Mouse (Mus musculus): Measurements from ENCODE around the gene Unc119. TPM values are rescaled to one million over a fixed set of nuclear protein-coding genes. Genes with fewer than 3 reads are reported as not detected.
A peak's percentile ranks its signal among the peaks of the same experiment; 100 is the strongest.

Unc119 gene
- 5.5 and 7.2 TPM in 2 replicates for total RNA-seq (2014; rRNA removed)
- 7.7 and 12.7 TPM in 2 replicates for polyA plus RNA-seq (2012; rRNA removed)

- peak; percentile 30 for DNase-seq (ENCODE audit: extremely low read depth, low read depth, low spot score)
- Histone ChIP-seq H3K79me2 (ENCODE audit: control insufficient read depth, insufficient read depth, low read length) (no peaks in the 10 kb centered on the region), H3K9ac (ENCODE audit: low read depth, low read length) (peak within 1 kb of the TSS; percentile 91), H3K36me3 (ENCODE audit: control insufficient read depth, insufficient read depth, low read length) (peaks cover 10% of the 10 kb centered on the region), H3K27me3 (ENCODE audit: control insufficient read depth, insufficient read depth, low read length) (no peaks in the 10 kb centered on the region), H3K4me1 (ENCODE audit: control insufficient read depth, insufficient read depth, low read length) (peaks cover 14% of the 10 kb centered on the region), H3K4me3 (ENCODE audit: insufficient read depth, low read depth, low read length) (peak within 1 kb of the TSS; percentile 77), H3K27ac (replicated peaks; ENCODE audit: insufficient read depth, low read depth, low read length) (0 out of 2 replicates have a peak within 1 kb of the TSS, but pooled peaks have one; percentile 12)
- TF ChIP-seq CTCF (IDR thresholded peaks at IDR 0.05; ENCODE audit: low read depth, low read length) (no peak), POLR2A (IDR thresholded peaks at IDR 0.05; ENCODE audit: extremely low read depth, insufficient read depth, low read length) (peak; percentile 37; the same call in 1 of the 2 replicates)
- WGBS: 2% methylated on average over 65 of the region's 66 CpGs
Observed at GRCm38 (mm10) chr11:78343381-78344327, at the start of gene Unc119. Gene Unc119, plus strand, starts transcription at chr11:78343482.

- TF ChIP-seq POLR2A (IDR thresholded peaks at IDR 0.05; ENCODE audit: extremely low read depth, insufficient read depth, low read length) (no peak), CTCF (IDR thresholded peaks at IDR 0.05; ENCODE audit: low read depth, low read length) (no peak)
- H3K27ac ChIP-seq (replicated peaks; ENCODE audit: insufficient read depth, low read depth, low read length): peak overlapping the region; percentile 35
- no peak overlapping the region for H3K9ac ChIP-seq (ENCODE audit: low read depth, low read length)
- H3K36me3 ChIP-seq (ENCODE audit: control insufficient read depth, insufficient read depth, low read length): peaks cover 12% of the 10 kb centered on the region
- H3K79me2 ChIP-seq (ENCODE audit: control insufficient read depth, insufficient read depth, low read length): no peaks in the 10 kb centered on the region
- WGBS: 16% methylated on average over 6 of the region's 6 CpGs
- H3K4me3 ChIP-seq (ENCODE audit: insufficient read depth, low read depth, low read length): no peak overlapping the region
- H3K27me3 ChIP-seq (ENCODE audit: control insufficient read depth, insufficient read depth, low read length): no peaks in the 10 kb centered on the region
- DNase-seq (ENCODE audit: extremely low read depth, low read depth, low spot score): peak; percentile 92
- H3K4me1 ChIP-seq (ENCODE audit: control insufficient read depth, insufficient read depth, low read length): peaks cover 9% of the 10 kb centered on the region
Observed at GRCm38 (mm10) chr11:78294585-78294984, 48.7 kb upstream of the Unc119 start.

GRCm38 (mm10) chr11:78300917-78301316 lies 42.4 kb upstream of the Unc119 start:
- Histone ChIP-seq H3K27ac (replicated peaks; ENCODE audit: insufficient read depth, low read depth, low read length) (0 out of 2 replicates have a peak overlapping the region, but pooled peaks have one; percentile 5), H3K36me3 (ENCODE audit: control insufficient read depth, insufficient read depth, low read length) (no peaks in the 10 kb centered on the region)
- 59% methylated on average over 7 of the region's 7 CpGs for WGBS

GRCm38 (mm10) chr11:78301357-78302084 lies 41.8 kb upstream of the Unc119 start, which contains the start of gene Spag5:
Gene Spag5, plus strand, starts transcription at chr11:78301529.
- H3K4me1 ChIP-seq (ENCODE audit: control insufficient read depth, insufficient read depth, low read length): 0 out of 2 replicates have a peak, but pooled peaks cover 3% of the 10 kb centered on the region
- H3K27me3 ChIP-seq (ENCODE audit: control insufficient read depth, insufficient read depth, low read length): no peaks in the 10 kb centered on the region
- H3K36me3 ChIP-seq (ENCODE audit: control insufficient read depth, insufficient read depth, low read length): no peaks in the 10 kb centered on the region
- WGBS: 1% methylated on average over 49 of the region's 49 CpGs
- H3K79me2 ChIP-seq (ENCODE audit: control insufficient read depth, insufficient read depth, low read length): no peaks in the 10 kb centered on the region
- peak within 1 kb of the TSS; percentile 69 for H3K9ac ChIP-seq (ENCODE audit: low read depth, low read length)
- 0 out of 2 replicates have a peak within 1 kb of the TSS, but pooled peaks have one; percentile 5 for H3K27ac ChIP-seq (replicated peaks; ENCODE audit: insufficient read depth, low read depth, low read length)
- peak; percentile 72 for DNase-seq (ENCODE audit: extremely low read depth, low read depth, low spot score)
- TF ChIP-seq CTCF (IDR thresholded peaks at IDR 0.05; ENCODE audit: low read depth, low read length) (no peak), POLR2A (IDR thresholded peaks at IDR 0.05; ENCODE audit: extremely low read depth, insufficient read depth, low read length) (no peak)
- peak within 1 kb of the TSS; percentile 62 for H3K4me3 ChIP-seq (ENCODE audit: insufficient read depth, low read depth, low read length)

More at GRCm38 (mm10) chr11:78300917-78301316, 42.4 kb upstream of the Unc119 start:
- no peaks in the 10 kb centered on the region for H3K27me3 ChIP-seq (ENCODE audit: control insufficient read depth, insufficient read depth, low read length)
- H3K4me3 ChIP-seq (ENCODE audit: insufficient read depth, low read depth, low read length): peak overlapping the region; percentile 55
- H3K9ac ChIP-seq (ENCODE audit: low read depth, low read length): peak overlapping the region; percentile 69
- TF ChIP-seq POLR2A (IDR thresholded peaks at IDR 0.05; ENCODE audit: extremely low read depth, insufficient read depth, low read length) (no peak), CTCF (IDR thresholded peaks at IDR 0.05; ENCODE audit: low read depth, low read length) (no peak)
- H3K79me2 ChIP-seq (ENCODE audit: control insufficient read depth, insufficient read depth, low read length): no peaks in the 10 kb centered on the region
- no peak for DNase-seq (ENCODE audit: extremely low read depth, low read depth, low spot score)
- H3K4me1 ChIP-seq (ENCODE audit: control insufficient read depth, insufficient read depth, low read length): 0 out of 2 replicates have a peak, but pooled peaks cover 3% of the 10 kb centered on the region

- DNase-seq (ENCODE audit: extremely low read depth, low read depth, low spot score): no peak
- Histone ChIP-seq H3K27ac (replicated peaks; ENCODE audit: insufficient read depth, low read depth, low read length) (no peak overlapping the region), H3K9ac (ENCODE audit: low read depth, low read length) (no peak overlapping the region), H3K79me2 (ENCODE audit: control insufficient read depth, insufficient read depth, low read length) (no peaks in the 10 kb centered on the region), H3K27me3 (ENCODE audit: control insufficient read depth, insufficient read depth, low read length) (no peaks in the 10 kb centered on the region), H3K4me3 (ENCODE audit: insufficient read depth, low read depth, low read length) (no peak overlapping the region), H3K36me3 (ENCODE audit: control insufficient read depth, insufficient read depth, low read length) (no peaks in the 10 kb centered on the region), H3K4me1 (ENCODE audit: control insufficient read depth, insufficient read depth, low read length) (peaks cover 8% of the 10 kb centered on the region)
- WGBS: 95% methylated on average over 4 of the region's 4 CpGs
- TF ChIP-seq CTCF (IDR thresholded peaks at IDR 0.05; ENCODE audit: low read depth, low read length): no peak
- TF ChIP-seq POLR2A (IDR thresholded peaks at IDR 0.05; ENCODE audit: extremely low read depth, insufficient read depth, low read length): no peak
Observed at GRCm38 (mm10) chr11:78305272-78305671, 38.0 kb upstream of the Unc119 start.

All from liver, adult 2 months (tissue).